Mouse (Mus musculus) urinary bladder, postnatal 25 days (tissue): ENCODE data around the gene Arhgef40.
"Not testable (repeated sequence)": the region's sequence is repeated elsewhere in the genome, so short reads cannot be mapped to it uniquely, and the experiment has no call there.

Experiments
- DNase-seq: peaks from one replicate; pipeline ENCODE4 v3.0.0; 2022; ENCODE audit warnings: low spot score

Gene Arhgef40

DNA sequence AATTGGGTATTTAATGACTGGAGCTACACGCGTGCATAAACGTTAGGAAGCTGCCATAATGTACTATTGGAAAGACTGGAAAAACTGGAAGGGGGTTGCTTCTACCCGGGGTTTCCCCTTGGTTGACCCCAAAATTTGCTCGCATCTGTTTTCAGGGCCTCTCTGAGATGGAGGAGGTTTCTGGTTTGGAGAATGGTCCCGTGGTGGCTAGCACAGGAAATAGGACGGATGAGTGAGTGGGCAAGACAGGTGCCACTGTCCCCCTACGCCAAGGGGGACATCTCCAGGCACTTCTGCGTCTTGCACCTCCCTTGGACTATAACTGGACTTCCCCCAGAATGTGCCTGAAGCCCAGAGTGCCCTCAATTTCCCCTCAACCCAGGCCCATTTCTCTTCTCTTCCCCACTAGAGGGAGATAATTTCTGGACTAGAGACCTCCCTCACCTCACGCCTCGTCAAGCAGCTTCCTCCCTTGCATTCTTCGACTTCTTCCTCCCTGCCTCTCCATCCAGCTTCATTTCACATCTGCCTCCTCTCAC lies 34.6 kb downstream of the Arhgef40 start:
- no peak for DNase-seq

DNA sequence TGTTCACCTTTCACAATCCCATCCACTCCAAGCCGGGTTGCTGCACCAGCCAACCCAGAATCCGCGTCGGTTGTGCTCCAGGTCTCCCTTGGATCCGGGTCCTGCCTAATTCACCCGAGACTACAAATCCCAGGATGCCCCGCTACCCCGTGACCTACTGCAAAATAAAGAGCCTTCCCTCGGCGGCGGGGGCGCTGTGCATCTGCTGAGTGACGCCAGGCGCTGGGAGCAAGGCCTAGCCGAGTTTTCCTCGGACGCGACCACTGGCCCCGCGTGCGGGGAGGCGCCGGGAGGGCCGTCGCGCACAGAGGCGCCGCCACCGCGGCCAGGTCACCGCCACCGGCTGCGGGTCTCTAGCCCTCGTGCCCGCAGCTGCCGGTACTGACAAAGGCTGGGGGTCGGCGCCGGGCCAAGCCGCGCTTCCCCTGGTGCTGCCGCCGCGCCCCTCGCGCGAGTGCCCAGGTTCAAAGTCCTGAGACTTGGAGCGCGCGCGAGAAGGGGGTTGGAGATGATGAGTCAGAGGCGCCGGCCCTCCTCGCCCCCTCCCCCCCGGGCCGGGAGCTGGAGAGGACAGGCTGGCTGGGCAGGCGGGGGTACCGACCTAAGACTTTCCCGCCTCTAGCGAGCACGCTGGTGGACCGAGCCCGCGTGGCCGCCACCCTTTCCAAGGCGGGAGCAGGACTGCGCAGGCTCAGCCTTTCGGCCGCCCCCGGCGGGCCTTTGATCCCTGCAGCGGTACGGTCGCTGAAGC lies 35.2 kb downstream of the Arhgef40 start:
- peak; percentile 91 for DNase-seq

DNA sequence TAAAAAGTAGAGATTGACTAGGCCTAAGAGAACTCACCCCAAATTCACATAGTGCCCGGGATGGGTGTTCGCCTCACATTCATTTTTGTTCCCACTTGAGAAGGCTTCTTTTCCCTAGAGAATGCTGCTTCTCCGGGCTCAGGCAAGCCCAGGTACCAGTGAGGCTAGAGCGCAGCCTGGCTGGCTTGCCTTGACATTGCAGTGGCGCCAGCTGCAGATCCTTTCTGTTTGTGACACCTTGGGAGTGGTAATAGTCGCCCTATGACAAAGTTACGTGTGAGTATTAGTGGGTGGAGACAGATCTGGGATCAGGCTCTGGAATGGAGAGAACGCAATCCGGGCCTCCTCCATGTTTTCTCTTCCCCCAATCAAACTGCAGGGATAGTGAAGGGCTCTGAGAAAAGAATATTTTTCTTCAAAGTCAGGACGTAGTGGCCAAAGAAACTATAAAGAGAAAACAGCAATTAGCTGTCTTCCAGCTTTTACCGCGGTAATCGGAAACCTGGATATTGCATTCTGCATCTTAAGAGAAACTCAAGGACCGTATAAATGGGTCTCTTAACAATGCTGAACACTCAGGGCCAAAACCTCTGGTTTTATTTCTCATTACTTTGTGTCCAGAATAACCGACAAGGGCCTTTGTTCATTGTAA lies 36.1 kb downstream of the Arhgef40 start, which contains the start of gene Zfp219:
TSS of gene Zfp219 (minus strand) at position 248 of the 652 bp plus-strand sequence.
- DNase-seq: peak; percentile 64

DNA sequence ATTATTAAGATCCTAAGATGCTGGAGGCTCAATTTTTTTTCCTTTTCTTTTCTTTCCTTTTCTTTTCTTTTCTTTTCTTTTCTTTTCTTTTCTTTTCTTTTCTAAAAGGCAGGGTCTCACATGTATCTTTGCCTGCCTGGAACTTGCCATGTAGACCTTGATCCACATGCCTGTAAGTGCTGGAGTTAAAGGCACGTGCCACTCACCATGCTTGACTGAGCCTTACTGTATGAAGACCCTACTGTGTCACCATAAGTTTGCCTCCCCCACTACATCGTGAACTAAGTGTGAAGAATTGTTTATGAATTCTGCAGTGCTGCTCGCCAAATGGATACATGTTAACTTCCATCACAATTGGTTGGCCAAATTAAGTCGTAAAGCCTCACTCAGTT lies 36.6 kb downstream of the Arhgef40 start:
- no peak for DNase-seq

DNA sequence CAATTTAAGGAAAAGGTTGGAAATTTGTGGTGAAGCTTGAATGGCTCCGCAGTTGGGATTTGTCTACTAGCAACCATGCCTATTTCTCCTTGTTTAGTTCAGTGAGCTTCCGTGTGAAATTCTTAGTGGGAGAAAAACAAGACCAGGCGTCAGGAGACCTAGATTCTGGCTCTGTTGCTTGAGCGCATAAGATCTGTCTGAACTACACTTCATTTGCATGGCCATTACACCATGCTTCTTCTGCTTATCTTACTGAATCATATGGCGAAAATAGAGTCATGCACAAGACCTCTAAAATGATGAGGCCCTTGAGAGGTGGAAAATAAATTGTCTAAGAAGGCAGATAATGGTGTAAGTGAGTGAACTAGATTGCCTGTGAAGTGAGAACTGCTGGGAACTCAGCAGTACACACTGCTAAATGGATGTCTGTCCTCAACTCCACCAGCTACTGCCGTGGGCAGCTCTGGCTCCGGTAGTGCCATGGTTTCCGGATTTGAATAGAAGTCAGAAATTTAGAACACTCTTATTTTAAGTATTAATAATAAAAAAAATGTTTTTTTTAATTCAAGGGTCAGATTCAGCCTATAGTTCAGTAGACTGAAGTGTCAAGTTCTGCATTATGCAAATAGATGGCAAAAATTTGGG lies 37.2 kb downstream of the Arhgef40 start:
- DNase-seq: no peak

DNA sequence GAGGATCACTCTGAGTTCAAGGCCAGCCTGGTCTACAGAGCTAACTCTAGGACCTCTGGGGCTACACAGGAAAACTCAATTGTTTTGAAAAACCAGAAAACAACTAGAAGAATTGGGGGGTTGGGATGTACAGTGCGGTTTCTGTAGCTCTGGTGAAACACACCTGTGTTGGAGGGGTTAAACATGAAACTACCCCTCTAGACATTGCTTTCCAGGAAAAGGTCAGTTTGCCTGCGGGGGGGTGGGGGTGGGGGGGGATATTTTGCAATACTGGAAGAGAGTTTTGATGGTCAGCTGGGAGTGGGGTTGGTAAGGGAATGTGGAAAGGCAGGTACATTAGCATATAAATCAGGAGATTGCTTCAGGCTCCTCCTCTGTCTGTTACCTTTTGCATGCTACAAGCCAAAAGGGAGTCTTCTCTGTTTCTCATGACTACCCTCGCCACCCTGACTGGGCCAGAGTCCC lies 37.8 kb downstream of the Arhgef40 start:
- no peak for DNase-seq

DNA sequence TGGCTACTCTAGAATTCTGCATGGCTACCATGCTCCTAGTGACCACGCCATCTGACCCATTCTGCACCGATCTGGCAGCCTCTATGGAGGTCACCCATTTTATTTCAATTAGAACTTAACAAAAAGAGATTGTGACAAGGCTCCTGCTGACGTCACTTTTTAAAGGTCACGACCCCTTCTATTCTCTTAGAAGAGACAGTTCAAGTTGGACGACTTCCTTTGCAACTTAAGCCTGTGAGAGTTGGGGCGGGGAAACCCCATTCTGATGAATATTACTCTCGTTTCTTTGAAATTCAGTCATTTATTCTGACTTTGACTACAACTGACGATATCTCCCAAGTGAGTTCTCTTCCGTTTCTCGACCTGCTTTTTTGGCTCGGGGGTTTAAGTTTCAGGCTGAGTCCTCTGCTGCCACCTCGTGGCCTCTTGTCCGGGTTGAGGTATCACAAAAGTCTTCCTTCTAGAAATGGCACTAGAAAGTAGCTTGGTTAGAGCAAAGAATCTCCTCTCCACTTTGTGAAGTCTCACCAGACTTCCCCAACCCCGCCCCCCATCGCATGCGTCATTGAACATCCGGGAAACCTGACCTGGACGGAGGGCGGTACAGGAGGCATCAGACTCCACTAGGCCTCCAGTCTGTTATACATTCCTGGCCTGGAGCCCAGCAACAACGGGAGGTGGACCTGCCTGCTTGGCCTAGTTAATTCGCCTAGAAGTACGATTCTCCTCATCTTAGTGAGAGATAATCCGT lies 38.4 kb downstream of the Arhgef40 start:
- peak; percentile 83 for DNase-seq

DNA sequence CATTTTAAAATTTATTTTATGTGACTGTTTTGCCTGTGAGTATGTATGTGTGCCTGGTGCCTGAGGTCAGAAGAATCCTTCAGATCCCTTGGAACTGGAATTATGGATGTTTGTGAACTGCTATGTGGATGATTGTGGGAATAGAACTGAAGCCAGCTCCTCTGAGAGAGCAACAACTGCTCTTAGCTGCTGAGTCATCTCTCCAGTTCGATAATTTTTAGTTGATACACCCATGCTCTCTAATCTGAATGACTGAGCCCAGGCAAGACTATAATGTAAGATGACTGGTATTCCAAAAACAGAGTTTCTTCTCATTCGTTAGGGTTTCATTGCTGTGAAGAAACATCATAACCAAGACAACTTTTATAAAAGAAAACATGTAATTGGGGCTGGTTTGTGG lies 39.6 kb downstream of the Arhgef40 start:
- DNase-seq: no peak

DNA sequence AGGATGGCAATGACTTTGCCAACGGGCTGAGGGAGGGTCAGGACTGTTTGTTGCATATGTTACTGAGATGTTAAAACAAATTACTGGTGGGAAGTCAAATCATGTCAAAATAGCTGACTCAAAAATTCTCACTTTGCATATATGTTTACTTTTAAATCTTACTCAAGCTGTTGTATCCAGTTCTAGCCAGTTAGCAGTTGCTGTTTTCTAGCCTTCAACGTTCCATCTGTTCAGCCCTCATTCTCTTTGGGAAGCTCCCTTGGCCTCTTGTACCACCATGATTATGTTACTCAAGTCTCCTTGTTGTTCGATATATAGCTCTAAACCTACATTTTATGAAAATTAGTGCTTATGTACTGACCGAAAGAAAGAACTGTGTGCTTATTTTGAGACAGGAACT lies 41.8 kb downstream of the Arhgef40 start:
- DNase-seq: no peak

DNA sequence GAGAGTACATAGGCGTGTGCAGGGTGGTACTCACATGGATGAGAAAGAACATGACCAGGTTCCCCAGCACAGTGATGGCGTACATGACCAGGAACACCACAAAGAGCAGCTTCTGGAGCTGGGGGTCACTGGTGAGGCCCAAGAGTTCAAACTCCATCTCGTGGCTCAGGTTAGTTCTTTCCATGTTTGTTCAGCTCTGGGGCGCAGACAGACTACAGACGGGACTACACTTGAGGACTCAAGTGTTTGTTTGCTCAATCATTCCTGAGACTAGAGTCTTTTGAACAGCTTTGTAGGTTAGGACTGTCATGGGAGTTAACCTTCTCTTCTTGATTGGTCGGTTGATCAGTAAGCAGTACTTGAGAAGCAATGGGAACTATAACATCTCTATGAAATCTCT lies 51.4 kb downstream of the Arhgef40 start:
- no peak for DNase-seq

DNA sequence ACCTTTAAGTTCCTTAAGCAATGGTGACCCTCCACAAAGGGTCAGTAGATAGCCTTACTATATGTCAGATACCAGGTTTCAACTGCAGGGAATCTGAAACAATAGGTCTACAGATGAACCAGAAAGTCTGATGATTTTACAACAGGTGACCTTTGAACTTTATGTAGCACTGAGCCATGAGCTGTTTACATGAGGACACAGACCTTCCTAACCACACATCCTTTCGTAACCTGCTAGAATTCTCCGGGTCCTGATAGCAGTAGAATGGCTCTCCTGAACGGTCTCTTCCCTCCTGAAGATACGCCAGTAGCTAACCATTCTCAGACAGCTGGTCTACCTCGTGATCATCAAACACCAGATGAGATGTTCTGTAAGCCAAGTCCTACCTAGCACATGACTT lies 54.8 kb downstream of the Arhgef40 start:
- no peak for DNase-seq

DNA sequence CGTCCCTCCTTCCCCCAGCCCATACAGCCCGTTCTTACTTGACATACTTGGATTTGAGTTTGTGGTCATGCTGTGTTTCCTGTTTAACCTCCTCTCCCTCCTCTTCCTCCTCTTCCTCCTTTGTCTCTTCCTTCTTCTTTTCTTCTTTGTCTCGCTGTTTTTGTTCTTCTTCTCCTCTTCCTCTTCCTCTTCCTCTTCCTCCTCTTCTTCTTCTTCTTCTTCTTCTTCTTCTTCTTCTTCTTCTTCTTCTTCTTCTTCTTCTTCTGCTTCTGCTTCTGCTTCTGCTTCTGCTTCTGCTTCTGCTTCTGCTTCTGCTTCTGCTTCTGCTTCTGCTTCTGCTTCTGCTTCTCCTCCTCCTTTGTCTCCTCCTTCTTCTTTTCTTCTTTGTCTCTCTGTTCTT lies 57.8 kb downstream of the Arhgef40 start, which contains the start of gene Olfr221:
TSS of gene Olfr221 (minus strand) at position 101 of the 400 bp plus-strand sequence.
- DNase-seq: not testable (repeated sequence)

DNA sequence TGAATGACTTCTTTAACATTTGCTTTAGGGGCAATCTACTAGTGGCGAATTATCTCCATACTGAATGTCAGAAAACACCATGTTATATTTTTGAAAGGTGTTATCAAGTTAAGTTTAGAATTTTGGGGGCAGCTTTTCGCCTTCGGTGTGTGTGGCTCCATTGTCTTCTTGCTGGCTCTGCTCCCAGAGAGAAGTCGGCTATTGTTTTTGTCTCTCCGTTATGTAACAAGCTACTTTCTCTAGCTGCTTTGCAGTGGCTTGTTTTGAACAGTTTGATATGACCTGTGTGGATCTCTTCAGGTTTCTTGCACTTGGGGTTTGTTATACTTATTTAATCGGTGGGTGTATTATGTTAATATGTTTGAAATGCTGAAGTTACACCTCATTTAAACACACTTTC lies 58.9 kb downstream of the Arhgef40 start:
- no peak for DNase-seq

DNA sequence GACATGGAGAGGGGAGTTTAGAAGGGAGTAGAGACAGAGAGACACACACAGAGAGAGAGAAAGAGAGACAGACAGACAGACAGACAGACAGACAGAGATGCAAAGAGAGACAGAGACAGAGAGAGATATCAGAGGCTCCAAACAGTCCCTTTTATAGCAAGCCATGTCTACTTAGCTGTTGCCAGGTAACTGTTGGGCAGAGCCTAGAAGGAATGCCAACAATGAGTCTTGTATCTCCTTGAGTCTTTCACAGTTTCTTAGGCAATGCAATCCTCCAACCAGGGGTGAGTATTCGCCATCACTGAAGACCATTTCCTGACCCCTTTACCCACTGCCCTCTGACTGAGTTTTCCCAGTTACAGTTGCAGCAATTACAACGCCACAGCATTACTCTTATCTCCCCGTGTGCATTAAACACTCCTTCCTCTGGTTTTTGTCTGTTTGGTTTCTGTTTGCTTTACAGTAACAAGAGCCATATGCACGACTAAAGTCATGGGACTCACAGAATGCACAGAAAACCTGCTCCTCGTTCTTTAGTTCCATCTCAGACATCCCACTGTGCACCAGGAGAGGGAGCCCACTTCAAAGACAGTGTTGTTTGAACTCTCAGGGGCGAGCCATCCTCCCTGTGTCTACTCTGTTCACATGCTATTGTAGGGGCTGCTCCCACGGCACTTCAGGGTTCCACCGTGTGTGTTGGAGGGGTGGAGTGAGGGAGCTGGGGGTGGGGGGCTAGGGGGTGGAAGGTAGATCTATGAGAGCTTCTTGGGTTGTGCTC lies 60.6 kb downstream of the Arhgef40 start:
- DNase-seq: no peak

DNA sequence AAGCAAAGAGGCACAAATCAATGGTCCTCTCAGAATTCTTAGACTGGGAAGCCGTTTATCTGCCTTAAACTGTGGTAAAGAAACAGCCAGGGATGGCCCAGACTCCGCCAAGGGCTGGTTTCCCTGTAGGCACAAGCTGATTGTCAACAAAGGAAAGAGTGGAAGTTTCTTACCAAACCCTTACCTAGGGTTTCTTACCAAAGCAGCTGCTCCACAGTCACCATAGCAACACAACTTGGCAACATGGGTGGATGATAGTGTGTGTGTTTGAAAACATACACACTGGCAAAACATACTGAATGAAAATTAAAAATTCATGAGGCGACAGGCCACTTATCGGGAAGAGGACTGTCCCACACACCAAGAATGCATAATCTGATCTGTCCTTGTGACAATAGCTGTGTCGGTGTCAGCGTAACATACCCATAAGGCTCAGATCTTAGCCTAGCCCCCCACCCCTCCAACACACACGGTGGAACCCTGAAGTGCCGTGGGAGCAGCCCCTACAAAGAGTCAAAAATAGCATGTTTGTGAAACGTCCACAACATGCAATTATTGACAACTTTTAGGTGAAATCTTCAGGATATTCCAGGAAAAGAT lies 61.5 kb downstream of the Arhgef40 start:
- no peak for DNase-seq

DNA sequence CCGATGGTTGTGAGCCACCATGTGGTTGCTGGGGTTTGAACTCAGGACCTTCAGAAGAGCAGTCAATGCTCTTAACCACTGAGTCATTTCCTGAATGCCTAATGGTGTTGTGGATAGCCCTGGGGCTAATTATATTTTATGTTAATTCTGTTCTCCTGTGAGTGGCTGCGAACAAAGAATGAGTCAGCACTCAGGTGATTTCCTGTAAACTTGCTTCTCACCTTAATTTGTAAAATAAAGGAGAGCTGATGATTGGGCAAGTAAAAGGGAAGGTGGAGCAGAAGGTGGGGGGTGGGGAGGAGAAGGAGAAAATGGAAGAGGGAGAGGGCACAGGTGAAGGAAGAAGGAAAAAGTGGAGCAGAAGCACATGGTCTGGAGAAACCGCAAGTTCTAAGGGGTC lies 68.2 kb downstream of the Arhgef40 start:
- DNase-seq: not testable (repeated sequence)
